Mouse (Mus musculus): ENCODE data around the gene Fam83c. TPM values are rescaled to one million over a fixed set of nuclear protein-coding genes. Genes with fewer than 3 reads are reported as not detected.
A peak's percentile ranks its signal among the peaks of the same experiment; 100 is the strongest.

Fam83c gene
- polyA plus RNA-seq, 1 experiment from 2014 or later = 0.04 TPM

DNA sequence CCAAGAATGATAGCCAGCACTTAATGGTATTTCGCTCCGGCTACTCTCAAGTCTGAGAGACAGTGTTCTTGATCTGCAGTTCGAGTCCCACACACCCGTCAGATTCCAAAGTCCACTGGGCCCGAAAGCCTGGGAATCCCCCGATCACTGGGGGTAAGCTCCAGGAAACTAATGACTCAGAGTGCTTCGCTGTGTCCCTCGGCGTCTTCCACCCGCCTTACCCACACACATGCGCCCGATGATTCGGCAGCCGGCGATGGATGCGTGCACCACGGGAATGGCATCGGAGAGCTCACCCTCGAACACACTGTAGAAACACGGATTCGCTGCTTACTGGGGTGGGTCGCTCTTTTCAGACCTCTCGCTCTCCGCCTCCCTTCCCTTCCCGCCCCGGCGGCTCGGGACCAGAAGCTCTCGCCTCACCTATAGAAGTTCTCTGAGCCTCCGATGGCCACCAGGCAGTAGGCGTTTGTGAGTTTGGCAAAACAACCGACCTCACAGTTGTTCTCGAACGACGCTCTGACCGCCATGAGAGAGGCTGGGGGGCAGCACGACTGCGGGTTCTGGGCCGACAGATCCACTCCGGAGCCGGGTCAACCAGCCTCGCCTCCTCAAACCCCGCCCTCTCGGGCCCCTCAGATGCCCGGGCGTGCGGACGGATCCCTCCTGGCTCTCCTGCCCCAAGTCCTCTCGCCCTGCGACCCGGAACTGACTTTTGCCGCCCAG lies 8.6 kb downstream of the Fam83c start:
- peak overlapping the region; percentile 87 for H3K27ac ChIP-seq
- under 1% methylated on average over 52 of the region's 52 CpGs for WGBS (ENCODE audit: insufficient replicate concordance)
- ATAC-seq = peak; percentile 8
- peaks cover 30% of the 10 kb centered on the region for H3K4me1 ChIP-seq
- H3K4me3 ChIP-seq = peak overlapping the region; percentile 82
- peaks cover 34% of the 10 kb centered on the region for H3K36me3 ChIP-seq
- peak overlapping the region; percentile 91 for H3K4me2 ChIP-seq
- no peaks in the 10 kb centered on the region for H3K9me3 ChIP-seq (replicated peaks)
- H3K27me3 ChIP-seq (replicated peaks) = no peaks in the 10 kb centered on the region
- peak overlapping the region; percentile 86 for H3K9ac ChIP-seq

DNA sequence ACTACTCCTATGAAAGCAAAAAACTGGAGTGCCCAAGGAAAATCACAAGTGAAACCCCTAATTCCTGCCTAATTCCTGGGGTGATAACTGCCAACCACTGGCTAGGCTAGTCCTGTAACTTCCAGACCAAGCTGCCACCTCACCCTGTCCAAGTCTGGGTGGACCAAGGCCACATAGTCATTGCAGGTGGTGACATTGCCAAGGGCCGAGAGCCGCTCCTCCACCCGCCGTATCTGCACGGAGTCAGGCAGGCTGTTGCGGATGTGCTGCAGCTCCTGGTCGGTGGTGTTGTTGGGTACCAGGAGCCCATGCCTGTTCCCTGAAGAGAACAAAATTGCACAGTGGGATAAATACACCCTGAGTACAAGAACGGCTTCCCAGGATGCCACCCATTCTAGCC lies 10.9 kb downstream of the Fam83c start:
- no peak overlapping the region for H3K9ac ChIP-seq
- ATAC-seq = no peak
- H3K9me3 ChIP-seq (replicated peaks) = no peaks in the 10 kb centered on the region
- H3K27ac ChIP-seq = no peak overlapping the region
- 90% methylated on average over 8 of the region's 8 CpGs for WGBS (ENCODE audit: insufficient replicate concordance)
- no peak overlapping the region for H3K4me2 ChIP-seq
- peaks cover 53% of the 10 kb centered on the region for H3K36me3 ChIP-seq
- peaks cover 45% of the 10 kb centered on the region for H3K4me1 ChIP-seq
- no peaks in the 10 kb centered on the region for H3K27me3 ChIP-seq (replicated peaks)
- H3K4me3 ChIP-seq = no peak overlapping the region

DNA sequence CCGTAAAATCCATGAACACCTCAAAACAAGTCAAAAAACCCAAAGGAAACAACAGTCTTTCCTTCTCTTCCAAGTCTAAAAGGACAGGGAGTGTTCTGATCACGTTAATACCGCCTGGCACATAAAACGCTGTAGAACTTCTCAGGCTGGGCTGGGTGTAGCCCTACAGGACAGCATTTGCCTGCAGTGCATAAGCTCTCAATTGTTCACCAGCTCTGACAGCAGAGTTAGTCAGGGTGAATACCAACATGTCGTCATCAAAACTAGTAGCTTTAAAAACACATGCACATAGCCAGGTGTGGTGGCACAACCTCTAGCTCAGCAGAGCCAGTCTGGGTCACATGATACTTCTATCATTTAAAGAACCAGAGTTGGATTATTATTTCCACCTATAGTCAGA lies 13.9 kb downstream of the Fam83c start:
- Histone ChIP-seq H3K4me3 (no peak overlapping the region), H3K27ac (no peak overlapping the region), H3K9ac (no peak overlapping the region), H3K27me3 (replicated peaks) (no peaks in the 10 kb centered on the region), H3K4me1 (peaks cover 36% of the 10 kb centered on the region), H3K4me2 (no peak overlapping the region), H3K36me3 (peaks cover 53% of the 10 kb centered on the region), H3K9me3 (replicated peaks) (no peaks in the 10 kb centered on the region)
- WGBS (ENCODE audit: insufficient replicate concordance) = 81% methylated on average over 5 of the region's 5 CpGs
- ATAC-seq = no peak

DNA sequence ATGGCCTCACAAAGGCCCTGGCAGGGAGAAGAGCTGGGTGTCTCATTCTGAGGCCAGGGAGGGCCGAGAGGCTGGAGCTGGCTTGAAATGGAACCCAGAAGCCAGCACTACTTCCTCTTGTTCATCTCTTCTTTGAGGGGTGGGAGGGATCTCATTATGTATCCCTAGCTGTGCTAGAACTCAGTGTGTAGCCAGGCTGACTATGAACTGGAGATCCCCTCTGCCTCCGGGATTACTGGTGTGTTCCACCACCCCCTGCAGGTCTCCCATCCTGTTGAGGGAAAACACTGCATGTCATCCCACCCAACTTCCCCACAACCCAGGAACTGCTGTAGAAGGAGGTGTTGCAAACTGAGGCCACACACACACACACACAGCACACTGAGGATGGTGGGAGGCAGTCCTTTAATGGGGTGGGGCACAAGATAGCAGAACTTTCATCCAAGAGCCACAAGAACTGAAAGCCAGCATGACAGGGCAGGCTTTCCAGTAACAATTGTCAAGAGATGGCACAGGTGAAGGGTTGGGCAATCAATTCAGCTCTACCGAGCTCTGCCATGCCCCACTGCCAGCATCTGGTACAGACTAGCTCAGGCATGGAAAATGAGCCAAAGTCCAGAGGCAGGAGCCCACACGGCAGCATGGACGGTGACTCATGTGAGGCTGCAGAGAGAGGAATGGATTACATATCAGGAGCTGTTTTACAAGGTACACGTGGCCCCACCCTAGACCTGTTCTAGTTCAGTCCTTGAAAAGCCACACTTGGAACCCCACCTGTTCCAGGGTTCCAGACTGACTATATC lies 15.0 kb downstream of the Fam83c start:
- Histone ChIP-seq H3K9me3 (replicated peaks) (no peaks in the 10 kb centered on the region), H3K9ac (peak overlapping the region; percentile 84; the same call in 1 of the 2 replicates), H3K4me3 (peak overlapping the region; percentile 86), H3K36me3 (peaks cover 50% of the 10 kb centered on the region), H3K4me2 (peak overlapping the region; percentile 98), H3K4me1 (peaks cover 26% of the 10 kb centered on the region), H3K27ac (peak overlapping the region; percentile 77), H3K27me3 (replicated peaks) (no peaks in the 10 kb centered on the region)
- no peak; the same call in 1 of the 2 replicates for ATAC-seq
- WGBS (ENCODE audit: insufficient replicate concordance) = 53% methylated on average over 6 of the region's 6 CpGs

DNA sequence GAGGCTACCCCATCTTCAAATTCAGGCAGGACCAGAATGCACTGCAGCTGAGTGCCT lies 15.4 kb downstream of the Fam83c start, which contains the start of gene BC029722:
Gene BC029722, minus strand, starts transcription at position 35 of the 57 bp plus-strand sequence.
- peaks cover 50% of the 10 kb centered on the region for H3K36me3 ChIP-seq
- peak within 1 kb of the TSS; percentile 84 for H3K9ac ChIP-seq
- no peak for ATAC-seq
- H3K27ac ChIP-seq = peak within 1 kb of the TSS; percentile 77
- peak within 1 kb of the TSS; percentile 98 for H3K4me2 ChIP-seq
- H3K4me3 ChIP-seq = peak within 1 kb of the TSS; percentile 86
- H3K27me3 ChIP-seq (replicated peaks) = no peaks in the 10 kb centered on the region
- H3K4me1 ChIP-seq = peaks cover 26% of the 10 kb centered on the region
- no peaks in the 10 kb centered on the region for H3K9me3 ChIP-seq (replicated peaks)

DNA sequence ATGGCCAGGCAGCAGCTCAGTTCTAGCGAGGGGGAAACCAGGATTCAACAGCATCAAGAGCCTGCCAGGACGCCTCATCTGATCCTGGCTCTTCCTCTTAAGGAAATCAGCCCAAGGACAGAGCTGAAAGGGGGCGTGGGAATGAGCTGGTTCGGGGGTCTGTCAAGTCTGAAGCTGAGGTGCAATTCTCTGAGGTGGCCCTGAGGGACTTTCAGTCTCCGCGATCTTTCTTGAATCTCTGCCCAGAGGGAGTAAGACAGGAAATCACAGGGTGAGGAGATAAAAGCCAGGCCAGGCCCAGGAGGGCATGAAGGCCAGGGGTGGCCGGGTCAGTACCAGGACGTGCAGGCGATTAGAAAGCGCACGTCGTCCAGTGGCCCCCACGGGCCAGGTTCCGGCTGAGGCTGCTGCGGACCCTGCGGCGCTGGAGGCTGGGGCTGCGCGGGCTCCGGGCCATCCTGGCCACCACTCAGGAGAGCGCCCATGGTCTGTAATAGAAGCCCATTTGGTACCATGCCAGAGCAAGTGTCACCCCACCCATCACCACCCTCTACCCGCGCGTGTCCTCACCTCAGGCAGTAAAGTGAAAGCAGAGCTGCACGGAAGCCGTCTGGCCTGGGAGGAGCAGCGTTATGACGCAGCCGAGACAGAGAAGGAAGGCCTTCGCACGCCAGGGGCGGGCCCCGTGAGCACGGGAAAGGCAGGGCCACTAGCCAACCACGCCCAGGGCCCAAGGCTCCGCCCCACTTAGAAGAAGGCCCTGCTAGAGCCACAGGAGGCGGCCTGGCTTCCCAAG lies 15.9 kb downstream of the Fam83c start:
- peak overlapping the region; percentile 86 for H3K4me3 ChIP-seq
- H3K27ac ChIP-seq = peak overlapping the region; percentile 77
- H3K9me3 ChIP-seq (replicated peaks) = no peaks in the 10 kb centered on the region
- peak overlapping the region; percentile 98 for H3K4me2 ChIP-seq
- peaks cover 46% of the 10 kb centered on the region for H3K36me3 ChIP-seq
- peaks cover 26% of the 10 kb centered on the region for H3K4me1 ChIP-seq
- H3K9ac ChIP-seq = peak overlapping the region; percentile 84
- no peaks in the 10 kb centered on the region for H3K27me3 ChIP-seq (replicated peaks)
- peak; percentile 98 for ATAC-seq
- 3% methylated on average over 37 of the region's 37 CpGs for WGBS (ENCODE audit: insufficient replicate concordance)

DNA sequence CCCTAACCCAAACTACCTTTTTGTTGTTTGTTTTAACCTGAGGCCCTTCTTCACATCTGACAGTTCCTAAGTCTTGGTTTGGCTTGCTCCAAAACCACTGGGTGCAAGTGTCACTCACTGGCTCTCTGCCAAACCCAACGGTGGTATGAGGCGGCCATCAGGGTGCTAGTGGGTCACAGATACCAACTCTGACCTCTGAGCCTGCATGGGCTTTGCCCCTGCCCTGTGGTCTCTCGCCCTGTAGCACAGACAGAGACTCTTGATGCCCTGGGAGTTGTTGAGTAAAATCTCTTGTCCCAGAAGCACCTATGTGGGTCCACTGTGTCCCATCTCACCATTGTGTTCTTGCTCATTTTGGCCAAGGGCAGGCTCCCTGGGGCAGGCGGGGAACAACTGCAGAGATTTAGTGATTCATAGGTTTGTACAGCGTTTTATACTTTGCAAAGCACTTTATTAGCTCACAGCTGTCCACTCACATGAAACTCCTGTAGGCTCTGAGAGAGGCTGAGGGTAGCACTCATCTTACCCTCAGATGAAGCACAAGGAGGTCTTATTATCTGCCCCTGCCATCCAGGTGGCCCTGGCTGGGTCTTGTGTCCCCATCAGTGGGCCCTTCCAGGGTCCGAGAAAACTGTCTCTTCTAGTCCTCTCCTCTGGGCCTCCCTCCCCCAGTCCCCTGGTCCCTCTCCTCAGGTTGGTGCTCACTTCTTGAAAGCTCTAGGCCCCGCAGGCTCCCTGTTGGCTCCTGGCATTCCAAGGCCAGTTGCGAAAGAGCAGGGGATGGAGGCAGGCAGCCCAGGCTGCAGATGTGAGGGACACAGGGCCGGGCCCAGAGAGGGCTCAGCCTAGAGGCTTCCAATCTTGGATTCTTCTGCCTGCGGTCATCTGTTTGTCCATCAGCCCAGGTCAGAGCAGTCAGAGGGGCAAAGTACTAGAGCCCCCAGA lies 17.1 kb downstream of the Fam83c start:
- H3K4me3 ChIP-seq = peak overlapping the region; percentile 86; the same call in 1 of the 2 replicates
- 70% methylated on average over 10 of the region's 10 CpGs for WGBS (ENCODE audit: insufficient replicate concordance)
- H3K9me3 ChIP-seq (replicated peaks) = no peaks in the 10 kb centered on the region
- peak overlapping the region; percentile 84; the same call in 1 of the 2 replicates for H3K9ac ChIP-seq
- no peak for ATAC-seq
- H3K4me1 ChIP-seq = peaks cover 26% of the 10 kb centered on the region
- H3K4me2 ChIP-seq = peak overlapping the region; percentile 98
- H3K27ac ChIP-seq = no peak overlapping the region
- peaks cover 34% of the 10 kb centered on the region for H3K36me3 ChIP-seq
- H3K27me3 ChIP-seq (replicated peaks) = no peaks in the 10 kb centered on the region

DNA sequence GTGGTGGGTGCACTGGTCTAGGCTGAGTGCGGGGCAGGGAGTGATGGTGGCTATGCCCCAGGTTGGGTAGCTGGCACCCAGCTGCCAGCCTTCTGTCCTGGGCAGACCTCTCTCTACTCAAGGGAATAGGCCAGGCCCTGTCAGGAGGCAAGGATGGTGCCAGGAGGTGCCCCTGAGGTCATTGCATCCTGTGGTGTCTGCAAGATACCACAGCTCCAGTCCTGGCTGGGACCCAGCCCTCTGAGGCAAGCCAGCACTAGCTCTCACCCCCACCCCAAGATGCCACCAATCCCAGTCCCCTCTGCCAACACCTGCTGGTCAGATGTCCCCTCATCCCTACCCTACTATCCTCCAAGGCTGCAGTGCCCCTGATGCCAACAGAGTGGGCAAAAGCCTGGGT lies 18.5 kb downstream of the Fam83c start:
- Histone ChIP-seq H3K4me2 (no peak overlapping the region), H3K4me3 (no peak overlapping the region), H3K27me3 (replicated peaks) (peaks cover 7% of the 10 kb centered on the region; the same call in 1 of the 2 replicates), H3K27ac (no peak overlapping the region), H3K9me3 (replicated peaks) (no peaks in the 10 kb centered on the region), H3K9ac (no peak overlapping the region), H3K36me3 (peaks cover 20% of the 10 kb centered on the region), H3K4me1 (peaks cover 26% of the 10 kb centered on the region)
- WGBS (ENCODE audit: insufficient replicate concordance) = 90% methylated on average over 1 of the region's 1 CpGs
- no peak for ATAC-seq

DNA sequence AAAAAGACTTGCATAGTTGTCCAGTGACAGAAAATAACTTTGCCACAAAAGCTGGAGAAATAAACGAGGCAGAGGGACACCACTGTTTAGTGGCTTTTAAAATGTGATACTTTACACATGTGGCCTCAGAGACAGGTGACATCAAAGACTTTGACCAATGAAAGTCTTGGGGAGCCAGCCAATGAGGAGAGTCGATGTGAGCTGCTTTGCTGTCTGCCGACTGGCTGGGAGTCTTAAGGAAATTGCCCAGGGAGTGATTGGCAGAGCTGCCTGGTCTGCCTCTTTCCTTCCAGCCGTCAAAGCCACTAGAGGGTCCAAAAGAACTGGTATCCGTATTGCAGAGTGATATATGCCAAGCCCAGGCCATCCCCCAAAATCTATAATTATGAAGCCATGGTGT lies 19.8 kb downstream of the Fam83c start:
- 25% methylated on average over 5 of the region's 5 CpGs for WGBS (ENCODE audit: insufficient replicate concordance)
- no peak overlapping the region for H3K27ac ChIP-seq
- H3K36me3 ChIP-seq = peaks cover 6% of the 10 kb centered on the region
- H3K9me3 ChIP-seq (replicated peaks) = no peaks in the 10 kb centered on the region
- peaks cover 16% of the 10 kb centered on the region for H3K27me3 ChIP-seq (replicated peaks)
- H3K9ac ChIP-seq = no peak overlapping the region
- no peak overlapping the region for H3K4me3 ChIP-seq
- no peak overlapping the region for H3K4me2 ChIP-seq
- H3K4me1 ChIP-seq = peaks cover 21% of the 10 kb centered on the region
- no peak for ATAC-seq

DNA sequence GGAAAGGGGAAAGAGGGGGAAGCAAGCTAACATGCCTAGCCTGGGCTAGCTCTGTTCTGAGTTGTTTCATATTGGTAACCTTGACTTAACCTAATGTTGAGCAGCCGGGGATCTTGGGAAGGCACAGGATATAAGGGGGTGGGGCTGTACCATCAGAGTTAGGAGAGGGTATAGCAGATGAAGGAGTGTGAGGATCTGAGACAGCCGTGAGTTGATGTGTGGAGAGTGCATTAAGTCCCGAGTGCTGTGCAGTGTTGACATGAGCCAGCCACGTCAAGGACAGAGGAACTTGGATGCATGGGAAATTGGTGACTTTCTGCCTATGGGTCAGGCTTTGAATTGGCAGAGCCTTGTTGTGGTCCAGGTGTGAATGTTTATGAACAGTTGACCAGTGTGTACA lies 22.0 kb downstream of the Fam83c start:
- no peak for ATAC-seq
- Histone ChIP-seq H3K27ac (no peak overlapping the region), H3K9me3 (replicated peaks) (no peaks in the 10 kb centered on the region), H3K4me2 (no peak overlapping the region), H3K36me3 (no peaks in the 10 kb centered on the region), H3K9ac (no peak overlapping the region), H3K4me1 (peaks cover under 1% of the 10 kb centered on the region; the same call in 1 of the 2 replicates), H3K4me3 (no peak overlapping the region), H3K27me3 (replicated peaks) (peaks cover 17% of the 10 kb centered on the region)
- 66% methylated on average over 4 of the region's 4 CpGs for WGBS (ENCODE audit: insufficient replicate concordance)

DNA sequence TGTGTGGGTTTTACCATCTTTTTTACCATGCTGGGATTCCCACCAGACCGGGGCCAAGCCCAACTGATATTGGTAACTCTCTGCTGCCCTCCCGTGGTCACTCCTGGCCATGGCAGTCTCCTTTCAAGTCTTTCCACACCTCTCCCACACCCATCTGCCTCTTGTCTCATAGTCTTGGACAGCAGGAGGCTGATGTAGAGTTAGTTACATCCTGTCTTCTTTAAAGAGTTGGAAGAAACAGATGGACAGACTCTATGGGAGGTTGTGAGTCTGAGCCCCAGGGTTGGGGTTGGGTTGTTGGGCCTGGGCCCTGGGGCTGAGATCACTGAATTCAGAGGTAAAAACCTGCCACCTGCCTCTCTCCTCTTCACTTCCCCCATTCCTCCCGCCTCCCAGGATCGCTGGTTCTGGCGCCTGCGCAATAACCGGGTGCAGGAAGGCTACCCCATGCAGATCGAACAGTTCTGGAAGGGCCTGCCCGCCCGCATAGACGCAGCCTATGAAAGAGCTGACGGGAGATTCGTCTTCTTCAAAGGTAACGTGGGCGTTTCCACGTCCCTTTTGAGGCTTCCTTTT lies 22.7 kb downstream of the Fam83c start:
- no peak overlapping the region for H3K27ac ChIP-seq
- no peaks in the 10 kb centered on the region for H3K4me1 ChIP-seq
- no peak overlapping the region for H3K9ac ChIP-seq
- 39% methylated on average over 16 of the region's 16 CpGs for WGBS (ENCODE audit: insufficient replicate concordance)
- H3K36me3 ChIP-seq = no peaks in the 10 kb centered on the region
- H3K9me3 ChIP-seq (replicated peaks) = no peaks in the 10 kb centered on the region
- H3K4me2 ChIP-seq = no peak overlapping the region
- H3K4me3 ChIP-seq = no peak overlapping the region
- no peak for ATAC-seq
- H3K27me3 ChIP-seq (replicated peaks) = peaks cover 19% of the 10 kb centered on the region

Measured in liver, embryonic 12.5 days (tissue).